Mouse (Mus musculus) neural tube, postnatal 0 days (tissue): ENCODE measurements around the gene 1810049J17Rik. TPM values are rescaled to one million over a fixed set of nuclear protein-coding genes. Genes with fewer than 3 reads are reported as not detected.

Source experiments
- polyA plus RNA-seq: library from polyadenylated mRNA; unstranded; fragments of >200 nt; fragmentation: Nextera tagmentation; extraction: Ambion mirVana; gene quantifications from 2 replicates; pipeline ENCODE4 v1.2.1, GENCODE M21; 2015

1810049J17Rik gene
- 0.72 TPM in 1 of 2 replicates, not detected in the other for polyA plus RNA-seq

DNA sequence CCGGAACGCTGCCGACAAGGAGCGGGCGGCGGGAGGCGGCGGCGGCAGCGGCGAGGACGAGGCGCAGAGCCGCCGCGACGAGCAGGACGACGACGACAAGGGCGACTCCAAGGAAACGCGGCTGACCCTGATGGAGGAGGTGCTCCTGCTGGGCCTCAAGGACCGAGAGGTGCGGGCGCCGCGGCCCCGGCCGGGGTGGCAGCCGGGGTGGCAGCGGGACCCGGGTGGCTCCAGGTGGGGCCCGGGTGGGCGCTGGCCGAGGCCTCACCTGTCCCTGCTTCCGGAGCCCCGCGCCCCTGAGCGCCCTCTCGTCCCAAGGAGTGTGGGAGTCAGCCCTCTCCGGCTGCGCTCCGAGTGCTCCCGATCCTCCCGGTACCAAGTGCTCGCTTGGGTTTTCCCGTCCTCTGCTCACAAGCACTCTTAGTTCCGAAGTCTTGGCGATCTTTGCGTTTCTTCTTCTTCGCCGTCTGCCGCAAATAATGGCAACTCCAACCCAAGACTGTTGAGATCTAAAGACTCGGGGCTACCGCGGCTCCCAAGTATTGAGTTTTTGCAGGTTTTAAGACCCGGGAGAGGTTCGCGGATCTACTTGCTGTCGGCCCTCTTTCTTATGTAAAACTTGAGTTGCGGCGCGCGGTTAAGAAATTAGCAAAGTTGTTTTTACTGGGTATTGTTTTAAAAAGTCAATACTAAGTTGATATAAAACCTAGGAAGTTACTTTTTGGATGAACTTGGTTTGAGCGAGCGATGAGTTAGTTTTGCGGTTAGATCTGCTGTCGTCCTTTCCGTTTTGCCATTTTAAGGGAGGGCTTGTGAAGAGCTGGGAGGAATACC is at the start of gene 1810049J17Rik:
Gene 1810049J17Rik, minus strand, starts transcription at position 112 of the 834 bp plus-strand sequence.

DNA sequence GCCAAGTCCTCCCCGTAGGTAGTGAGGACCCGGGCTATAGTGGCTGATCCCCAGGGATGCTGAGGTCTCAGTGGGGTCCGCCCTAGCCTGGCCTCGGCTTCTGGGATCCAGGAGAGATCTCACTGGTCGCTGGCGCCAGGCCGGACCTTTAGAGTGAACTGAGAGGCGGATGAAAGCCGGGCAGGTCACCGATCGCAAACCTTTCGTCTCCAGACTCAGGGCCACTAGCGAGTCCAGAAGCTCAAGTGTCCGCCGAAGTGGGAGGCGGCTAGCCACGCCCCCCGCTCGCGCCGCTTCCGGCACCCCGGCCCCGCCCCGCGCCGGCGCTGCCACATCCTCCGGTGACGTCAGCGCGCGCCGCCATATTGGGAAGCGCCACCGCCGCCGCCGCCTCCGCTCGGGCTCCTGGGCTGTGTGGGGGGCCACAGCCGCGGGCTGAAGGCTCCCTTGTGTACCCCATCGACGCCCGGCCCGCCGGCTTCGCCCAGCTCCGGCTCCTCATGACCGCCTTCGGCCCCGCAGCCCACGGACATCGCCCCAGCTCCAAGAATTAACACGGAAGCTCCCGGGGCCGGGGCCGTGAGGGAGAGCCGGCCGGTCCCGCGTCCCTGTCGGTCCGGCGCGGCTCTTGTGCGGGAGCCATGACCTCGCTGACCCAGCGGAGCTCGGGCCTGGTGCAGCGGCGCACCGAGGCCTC is 460 bp downstream of the 1810049J17Rik start, which contains the start of gene Golph3:
Gene Golph3, plus strand, starts transcription at position 360 of the 697 bp plus-strand sequence.

Other genes starting within 250 kb of the 1810049J17Rik start
- 258 TPM in 2 replicates for gene Zfr, start 204.1 kb downstream of the 1810049J17Rik start, polyA plus RNA-seq
- 4.5 and 5.1 TPM in 2 replicates for gene Mtmr12, start 116.9 kb downstream of the 1810049J17Rik start, polyA plus RNA-seq
- 70.1 and 80.9 TPM in 2 replicates for gene Golph3, start 449 bp downstream of the 1810049J17Rik start, polyA plus RNA-seq